Mouse (Mus musculus) heart, adult 2 months (tissue): Measurements from ENCODE around the gene Mllt3.

Experiments
- CTCF ChIP-seq: fragments of 200-600 bp; IDR thresholded peaks from 2 replicates; pipeline ENCODE4 v1.8.1; 2022; ENCODE audit warnings: antibody characterized with exemption, mild to moderate bottlenecking, moderate library complexity
- EP300 ChIP-seq: fragments of 200-500 bp; IDR thresholded peaks from 2 replicates; pipeline ENCODE4 v1.6.1; 2011; ENCODE audit warnings: low read depth, low read length, control low read depth; ENCODE audit not compliant: insufficient read depth
- POLR2A ChIP-seq: fragments of 200-500 bp; IDR thresholded peaks from 2 replicates; pipeline ENCODE4 v1.6.1; 2011; ENCODE audit warnings: mild to moderate bottlenecking, low read depth, low read length, control low read depth; ENCODE audit not compliant: insufficient read depth

DNA sequence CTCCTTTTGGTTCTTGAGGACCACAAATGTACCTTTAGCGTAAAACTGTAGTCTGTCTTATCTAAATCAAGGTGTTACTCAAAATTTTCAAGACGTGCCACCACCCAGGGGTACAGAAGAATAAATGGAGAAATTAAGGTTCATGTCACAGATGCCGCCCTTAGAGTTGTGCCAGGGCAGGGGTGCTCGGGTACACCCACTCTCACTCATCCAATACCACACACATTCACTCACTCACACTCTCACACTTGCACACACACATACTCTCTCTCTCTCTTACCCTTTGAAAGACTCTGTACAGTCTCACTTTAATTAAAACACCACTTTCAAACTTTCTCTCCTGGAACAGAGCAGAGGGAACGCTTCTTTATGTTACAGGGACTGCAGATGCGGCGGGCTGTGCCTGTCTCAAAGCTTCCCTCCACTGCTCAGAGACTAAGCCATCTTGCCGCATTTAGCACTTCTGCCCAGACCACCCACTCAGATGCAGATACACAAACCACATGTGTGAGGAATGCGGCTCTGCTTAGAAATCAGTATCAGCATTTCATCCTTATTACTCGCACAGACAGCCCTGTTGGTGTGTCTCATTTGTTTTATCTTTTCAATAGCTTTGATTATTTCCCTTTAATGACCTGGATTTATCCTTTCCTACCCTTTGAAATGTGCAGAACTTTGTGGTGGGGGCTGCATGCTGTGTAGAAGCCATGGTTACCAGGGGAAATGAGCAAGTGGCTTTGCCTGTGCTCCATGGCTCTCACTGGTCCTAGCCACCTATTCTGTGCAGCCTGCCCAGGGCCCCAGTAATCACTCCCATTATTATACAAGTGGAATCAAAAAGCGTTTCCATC, 265.2 kb downstream of the Mllt3 start:
- TF ChIP-seq CTCF (no peak), POLR2A (no peak), EP300 (no peak)
